Mouse (Mus musculus) WW6 (cell line): ENCODE measurements at regions not wholly inside any gene's neighbourhood (a gene's known extent, or its start where the extent isn't known, plus 50 kb on each side); places are given as distances from the start of the nearest gene placed in this dataset.

Source experiments
- DNase-seq: peaks from one replicate; pipeline ENCODE4 v3.0.0-alpha.2; 2013; ENCODE audit warnings: low read depth, low spot score

DNA sequence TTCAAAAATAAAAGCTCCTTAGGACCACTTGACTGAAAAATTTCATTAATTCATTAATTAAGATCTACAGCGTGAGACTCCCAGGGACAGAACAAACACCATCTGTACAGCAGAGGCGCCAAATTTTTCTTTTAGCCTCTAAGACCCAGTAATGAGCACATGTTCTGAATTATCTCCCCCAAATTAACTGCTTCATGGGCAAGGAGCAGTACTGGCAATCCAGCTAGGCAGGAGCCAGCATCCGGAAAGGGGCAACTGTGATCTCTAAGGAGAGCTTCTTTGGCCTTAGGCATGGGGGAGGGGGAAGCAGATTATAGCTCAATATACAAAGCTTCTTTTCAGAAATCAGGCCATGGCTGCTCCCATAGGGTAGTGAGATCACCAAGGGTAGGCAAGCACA lies 278.2 kb upstream of the Castor2 start:
- DNase-seq, result no peak

DNA sequence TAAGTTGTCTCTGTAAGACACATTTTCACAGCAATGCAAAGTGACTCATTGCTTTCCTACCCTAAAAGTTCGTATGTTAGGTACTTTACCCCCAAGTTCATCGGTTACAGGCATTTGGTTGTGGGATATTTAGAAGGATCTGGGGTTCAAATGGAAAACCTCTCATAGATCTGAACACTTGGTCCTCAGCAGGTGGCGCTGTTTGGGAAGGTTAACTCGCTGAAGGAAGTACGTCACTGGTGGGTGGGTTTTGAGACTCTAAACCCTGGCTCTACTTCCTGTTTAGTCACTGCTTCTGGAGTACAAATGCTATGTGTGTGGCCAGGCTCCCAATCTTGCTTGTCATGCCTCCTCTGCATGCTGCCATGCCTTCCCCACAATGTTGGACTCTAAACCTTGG lies 284.0 kb upstream of the Castor2 start:
- peak; percentile 33 for DNase-seq

DNA sequence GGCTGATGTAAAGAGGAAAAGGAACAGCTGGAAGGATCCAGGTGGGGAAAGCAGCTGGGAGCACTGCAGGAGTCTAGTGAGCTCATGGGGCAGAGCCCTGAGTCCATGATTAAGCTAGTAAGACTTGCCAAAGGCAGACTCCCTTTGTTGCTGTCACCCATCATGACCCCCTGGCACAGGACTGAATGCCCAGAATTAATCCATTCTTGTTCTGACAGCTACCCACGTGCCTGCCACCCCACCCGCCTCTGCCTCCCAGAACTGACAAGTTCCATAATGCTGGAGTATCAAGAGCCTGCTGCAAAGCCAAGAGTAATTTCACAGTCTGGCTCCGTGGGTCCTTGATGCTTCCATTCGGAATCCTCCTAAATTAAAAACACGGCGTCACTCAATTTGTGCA lies 285.1 kb upstream of the Castor2 start:
- DNase-seq, result no peak

- no peak for DNase-seq
Observed at GRCm38 (mm10) chr5:133812216-133812615, 287.3 kb upstream of the Castor2 start.

- DNase-seq, result no peak
Observed at GRCm38 (mm10) chr5:133806891-133807290, 292.6 kb upstream of the Castor2 start.

GRCm38 (mm10) chr5:133802001-133802400 lies 297.5 kb upstream of the Castor2 start:
- no peak for DNase-seq

- no peak for DNase-seq
Observed at GRCm38 (mm10) chr5:133795638-133796037, 303.9 kb upstream of the Castor2 start.

- no peak for DNase-seq
Observed at GRCm38 (mm10) chr5:133790726-133791125, 308.8 kb upstream of the Castor2 start.

DNA sequence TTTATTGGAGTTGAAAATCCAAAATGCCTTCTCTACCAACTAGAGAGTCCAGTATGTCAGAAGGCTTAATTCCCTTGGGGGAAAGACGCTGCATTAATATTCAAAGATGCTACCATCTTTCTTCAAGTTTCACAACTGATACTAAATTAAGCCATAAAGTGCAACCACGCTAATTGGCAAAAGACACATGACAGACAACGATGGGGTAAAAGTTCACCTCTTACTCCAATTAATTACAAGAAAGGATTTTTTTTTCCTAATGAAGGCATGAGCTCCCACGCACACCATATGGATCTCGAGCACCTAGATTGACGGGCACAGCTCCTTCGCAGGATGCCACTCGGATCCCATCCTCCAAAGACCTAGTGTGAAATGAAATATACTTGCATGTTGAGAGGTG lies 311.5 kb upstream of the Castor2 start:
- no peak for DNase-seq

GRCm38 (mm10) chr5:133787491-133787890 lies 312.0 kb upstream of the Castor2 start:
- DNase-seq, result no peak

DNA sequence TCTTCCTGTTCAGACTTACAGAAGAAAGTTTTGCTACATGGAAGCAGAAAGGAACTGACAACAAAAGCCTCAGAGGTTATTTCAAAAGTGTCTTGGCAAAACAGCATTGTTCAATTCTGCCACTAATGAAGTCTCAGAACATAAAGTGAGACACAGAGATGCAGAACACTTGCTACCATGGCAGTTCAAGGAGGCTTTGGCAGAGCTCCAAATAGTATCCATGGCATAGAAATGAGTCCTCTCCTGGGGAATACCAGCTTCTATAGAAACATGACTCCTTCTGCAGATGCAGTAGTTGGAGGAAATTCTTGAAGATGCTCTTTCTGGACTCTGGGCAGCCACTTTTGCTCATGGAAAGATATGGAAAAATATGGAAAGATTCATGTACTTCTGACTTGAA lies 322.9 kb upstream of the Castor2 start:
- DNase-seq, result no peak

- no peak for DNase-seq
Observed at GRCm38 (mm10) chr5:133774116-133774515, 325.4 kb upstream of the Castor2 start.

- DNase-seq, result no peak
Observed at GRCm38 (mm10) chr5:133768856-133769255, 330.7 kb upstream of the Castor2 start.

DNA sequence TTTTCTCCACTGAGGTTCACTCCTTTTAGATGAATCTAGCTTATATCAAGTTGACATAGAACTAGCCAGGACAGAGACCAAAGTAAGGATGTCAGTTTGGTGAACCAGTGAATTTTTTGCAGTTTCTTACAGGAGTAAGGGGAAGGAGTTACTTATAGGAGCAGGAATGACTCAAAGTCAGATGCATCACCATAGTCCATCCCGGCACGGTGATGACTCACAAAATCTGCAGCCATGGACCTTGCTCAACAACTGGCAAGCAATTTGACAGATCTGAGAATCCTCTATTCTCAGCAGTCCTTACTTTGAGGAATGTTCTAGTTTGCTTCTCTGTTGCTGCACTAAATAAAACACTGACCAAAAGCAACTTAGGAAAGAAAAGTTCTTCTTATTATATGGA lies 341.7 kb upstream of the Castor2 start:
- no peak for DNase-seq

DNA sequence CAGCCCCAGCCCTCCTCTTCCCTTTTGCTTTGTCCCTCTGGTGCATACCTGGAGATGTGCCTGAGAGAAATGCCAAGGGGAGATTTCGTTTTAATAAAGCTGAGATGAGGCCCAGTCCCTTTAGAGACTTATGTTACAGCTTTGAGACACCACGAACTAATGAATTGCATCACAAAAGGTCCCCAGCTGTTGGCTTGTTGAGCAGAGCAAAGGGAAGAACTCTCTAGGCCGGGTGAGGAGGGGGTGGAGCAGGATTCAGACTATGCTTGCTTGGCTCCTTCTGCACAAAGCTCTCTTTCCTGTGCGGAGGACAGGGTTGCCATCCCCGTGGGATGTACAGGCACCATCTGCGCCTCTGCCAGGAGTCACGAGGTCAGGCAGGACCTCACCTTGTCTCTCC lies 345.3 kb upstream of the Castor2 start:
- no peak for DNase-seq

DNA sequence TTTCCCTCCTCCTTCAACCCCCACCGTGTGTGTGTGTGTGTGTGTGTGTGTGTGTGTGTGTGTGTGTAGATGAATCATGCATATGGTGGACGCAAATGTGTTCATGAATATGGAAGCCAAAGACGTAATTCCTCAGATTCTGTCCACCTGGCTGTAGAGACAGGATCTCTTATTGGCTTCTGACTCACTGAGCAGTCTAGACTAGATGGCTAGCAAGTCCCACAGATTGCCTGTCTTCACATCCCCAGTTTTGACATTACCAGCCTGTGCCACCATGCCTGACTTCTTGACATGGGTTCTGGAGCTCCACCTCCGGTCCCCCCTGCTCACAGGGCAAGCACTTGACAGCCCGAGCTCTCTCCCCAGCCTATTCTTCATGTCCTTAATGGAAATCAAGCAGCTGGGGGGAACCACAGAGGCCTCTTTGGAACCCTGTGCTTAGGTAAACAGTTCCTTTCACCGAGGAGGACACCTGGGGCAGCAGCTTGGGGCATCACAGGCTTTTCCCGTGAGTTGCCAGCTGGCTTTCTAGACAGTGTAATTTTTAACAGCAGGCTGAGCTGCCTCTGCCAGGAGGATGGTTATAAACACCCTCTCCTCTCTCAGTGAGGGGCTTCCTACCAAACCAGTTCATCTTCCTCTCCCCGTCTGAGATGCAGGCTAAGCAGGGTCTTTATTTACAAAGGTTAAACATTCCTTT lies 345.9 kb upstream of the Castor2 start:
- no peak for DNase-seq

- no peak for DNase-seq
Observed at GRCm38 (mm10) chr5:133746960-133747359, 352.6 kb upstream of the Castor2 start.

- DNase-seq, result no peak
Observed at GRCm38 (mm10) chr5:133746411-133746810, 353.1 kb upstream of the Castor2 start.

DNA sequence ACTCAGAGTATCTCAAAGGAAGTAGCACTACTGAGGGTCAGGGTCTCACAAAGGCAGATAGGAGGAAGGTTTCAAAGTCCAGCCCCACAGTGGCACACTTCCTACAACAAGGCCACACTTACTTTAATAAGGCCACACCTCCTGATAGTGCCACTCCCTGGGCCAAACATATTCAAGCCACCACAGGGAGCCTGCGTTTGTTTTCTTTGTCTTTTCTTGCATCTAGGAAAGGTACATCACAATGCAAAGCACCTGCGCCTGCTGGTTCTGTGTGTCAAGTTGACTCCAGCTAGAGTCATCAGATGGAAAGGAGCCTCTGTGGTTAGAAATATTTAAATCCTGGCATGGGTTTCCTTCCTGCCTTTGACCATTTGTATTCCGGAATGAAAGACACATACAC lies 355.4 kb upstream of the Castor2 start:
- peak; percentile 43 for DNase-seq

- no peak for DNase-seq
Observed at GRCm38 (mm10) chr5:133743606-133744005, 355.9 kb upstream of the Castor2 start.

DNA sequence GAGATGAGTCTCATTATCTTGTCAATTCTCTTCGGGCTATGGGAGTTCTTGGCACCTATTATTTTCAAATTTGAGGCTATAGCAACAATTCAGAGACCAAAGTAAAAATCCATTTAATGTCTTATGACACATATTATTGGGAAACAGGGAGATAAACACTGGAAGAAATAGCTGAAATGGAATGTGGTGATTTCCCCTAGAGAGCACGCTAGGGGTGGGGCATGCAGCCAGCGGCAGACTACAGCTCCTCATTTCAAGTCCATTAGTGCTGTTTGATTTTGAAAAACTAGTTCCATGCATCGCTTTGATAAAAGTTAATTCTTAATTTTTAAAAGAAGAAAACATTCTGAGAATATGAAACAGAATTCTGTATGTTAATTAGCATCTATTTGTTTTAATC lies 367.6 kb upstream of the Castor2 start:
- DNase-seq, result no peak

GRCm38 (mm10) chr5:133718187-133719078 lies 381.1 kb upstream of the Castor2 start:
- DNase-seq, result peak; percentile 26

DNA sequence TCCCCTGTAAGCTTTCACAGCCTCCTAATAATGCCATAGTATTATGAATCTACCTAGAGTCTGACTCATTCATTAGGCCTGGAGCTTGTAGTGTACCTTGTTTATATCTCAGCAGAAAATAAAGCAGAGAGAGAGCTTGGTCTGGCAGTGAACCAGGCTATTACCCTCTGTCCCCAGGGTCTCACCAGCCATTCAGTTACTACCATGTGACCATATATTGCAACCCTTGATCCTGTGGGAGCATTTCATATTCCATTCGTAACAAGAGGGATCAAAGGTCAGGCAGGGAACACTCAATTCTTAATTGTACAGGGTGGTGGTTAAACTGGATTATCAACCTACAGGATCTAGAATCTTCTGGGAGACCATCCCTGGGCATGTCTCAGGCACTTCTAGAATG lies 383.7 kb upstream of the Castor2 start:
- no peak for DNase-seq
